Mouse (Mus musculus) E14TG2a.4 (cell line): Measurements from ENCODE around the gene Gm49711.

Experiments used
- CTCF ChIP-seq: conservative IDR thresholded peaks from 2 replicates; pipeline ENCODE4 v1.5.1; 2014; ENCODE audit warnings: low read length
- NANOG ChIP-seq: IDR thresholded peaks from 2 replicates; pipeline ENCODE4 v1.6.1; 2014; ENCODE audit warnings: borderline replicate concordance, low read length, mixed read lengths

- TF ChIP-seq CTCF: no peak
- TF ChIP-seq NANOG: no peak
Measured at GRCm38 (mm10) chr16:92022494-92023283, 35.4 kb upstream of the Gm49711 start.
